Mouse (Mus musculus): ENCODE data around the gene Crybg2.

Gene Crybg2

DNA sequence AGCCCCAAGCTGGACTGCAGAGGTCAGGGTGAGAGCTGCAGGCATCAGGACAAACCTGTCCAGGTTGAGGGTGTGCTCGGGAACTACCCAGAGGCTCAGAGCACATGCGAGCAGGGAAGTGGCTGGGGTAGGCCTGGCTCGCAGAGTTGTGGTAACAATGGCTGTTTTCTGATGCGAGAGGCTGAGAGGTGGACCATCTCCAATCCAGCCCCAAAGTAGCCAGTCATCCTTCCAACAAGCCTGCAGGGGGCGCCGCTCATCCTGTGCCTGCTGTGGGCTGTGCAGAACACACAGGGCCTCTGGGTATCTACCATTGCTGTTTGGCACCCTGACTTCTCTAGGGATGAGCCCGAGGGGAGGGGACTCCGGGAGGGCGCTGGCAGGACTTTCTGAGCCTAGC is 59.0 kb downstream of the Crybg2 start:
- DNase-seq (ENCODE audit: low read depth, low spot score), result peak; percentile 94

- DNase-seq (ENCODE audit: low read depth, low spot score), result peak; percentile 32
Observed at GRCm38 (mm10) chr4:134120192-134120805, 59.7 kb downstream of the Crybg2 start.

- DNase-seq (ENCODE audit: low read depth, low spot score), result no peak
Observed at GRCm38 (mm10) chr4:134120916-134121315, 60.3 kb downstream of the Crybg2 start.

- DNase-seq (ENCODE audit: low read depth, low spot score), result no peak
Observed at GRCm38 (mm10) chr4:134121571-134121970, 61.0 kb downstream of the Crybg2 start.

DNA sequence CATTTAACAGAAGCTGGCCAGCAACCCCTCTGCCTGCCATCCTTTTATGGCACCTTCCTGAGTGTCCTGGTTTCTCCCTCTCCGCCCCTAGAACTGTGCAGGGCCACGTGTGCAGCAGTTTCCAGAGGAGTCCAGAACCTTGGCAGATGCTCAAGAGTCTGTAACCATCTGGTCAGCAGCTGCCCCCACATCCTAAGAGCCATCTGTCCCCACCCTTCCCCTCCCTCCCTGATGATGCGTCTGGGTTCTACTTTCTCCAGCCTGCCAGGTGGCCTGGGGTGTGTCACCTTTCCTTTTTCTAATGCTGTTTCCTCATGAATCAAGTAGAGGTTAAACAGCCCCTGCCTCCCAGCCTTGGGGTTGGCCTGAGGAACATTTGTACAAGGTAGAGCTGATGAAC is 61.7 kb downstream of the Crybg2 start:
- peak; percentile 35 for DNase-seq (ENCODE audit: low read depth, low spot score)

- DNase-seq (ENCODE audit: low read depth, low spot score), result no peak
Observed at GRCm38 (mm10) chr4:134123147-134123546, 62.5 kb downstream of the Crybg2 start.

- DNase-seq (ENCODE audit: low read depth, low spot score), result peak; percentile 83
Observed at GRCm38 (mm10) chr4:134123680-134124551, 63.3 kb downstream of the Crybg2 start.

DNA sequence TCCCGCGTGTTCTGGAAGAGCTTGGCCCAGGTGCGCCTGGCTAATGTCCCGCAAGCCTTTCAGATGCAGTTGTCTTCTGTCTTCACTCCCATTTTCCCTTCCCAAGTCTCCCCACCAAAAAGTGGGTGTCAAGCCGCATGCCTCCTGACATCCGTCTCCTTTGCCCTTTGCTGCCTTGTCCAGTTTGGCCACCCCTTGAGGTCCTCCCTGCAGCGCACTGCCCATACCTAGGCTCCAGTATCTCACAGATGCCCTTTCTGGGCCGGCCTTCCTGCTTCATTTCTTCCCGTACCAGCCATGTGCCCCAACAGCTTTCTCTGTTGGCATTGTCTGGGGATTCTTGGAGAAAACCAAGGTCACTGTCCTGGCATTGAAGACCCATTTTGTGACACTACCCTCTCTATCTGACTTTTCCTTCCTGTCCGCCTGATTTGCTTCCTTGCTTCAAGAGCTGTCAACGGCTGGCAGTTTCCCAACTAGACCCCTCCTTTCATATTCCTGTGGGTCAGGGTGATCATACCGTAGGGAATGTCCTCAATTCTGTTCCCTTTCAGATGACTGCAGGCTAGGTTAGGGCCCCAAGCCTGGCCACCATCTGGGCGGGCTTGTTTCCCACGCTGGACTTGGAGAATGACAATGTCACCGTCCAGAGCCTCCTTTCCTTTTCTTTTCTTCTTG is 64.9 kb downstream of the Crybg2 start:
- no peak for DNase-seq (ENCODE audit: low read depth, low spot score)

- peak; percentile 42 for DNase-seq (ENCODE audit: low read depth, low spot score)
Observed at GRCm38 (mm10) chr4:134126300-134127120, 65.9 kb downstream of the Crybg2 start.

DNA sequence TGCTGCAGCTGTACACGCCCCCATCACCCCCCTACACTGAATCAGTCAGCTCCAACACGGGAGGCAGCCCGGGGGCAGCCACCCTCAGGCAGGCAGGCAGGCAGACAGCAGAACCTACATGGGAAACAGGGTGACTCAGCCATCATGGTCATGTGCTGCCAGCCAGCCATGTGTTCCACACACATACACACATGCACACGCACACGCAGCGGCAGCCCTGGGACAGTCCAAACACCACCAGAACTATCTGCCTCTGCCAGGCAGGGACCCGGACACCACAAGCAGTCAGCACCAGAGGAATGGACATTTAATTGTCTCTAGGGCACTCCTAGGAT is 66.5 kb downstream of the Crybg2 start:
- no peak for DNase-seq (ENCODE audit: low read depth, low spot score)

DNA sequence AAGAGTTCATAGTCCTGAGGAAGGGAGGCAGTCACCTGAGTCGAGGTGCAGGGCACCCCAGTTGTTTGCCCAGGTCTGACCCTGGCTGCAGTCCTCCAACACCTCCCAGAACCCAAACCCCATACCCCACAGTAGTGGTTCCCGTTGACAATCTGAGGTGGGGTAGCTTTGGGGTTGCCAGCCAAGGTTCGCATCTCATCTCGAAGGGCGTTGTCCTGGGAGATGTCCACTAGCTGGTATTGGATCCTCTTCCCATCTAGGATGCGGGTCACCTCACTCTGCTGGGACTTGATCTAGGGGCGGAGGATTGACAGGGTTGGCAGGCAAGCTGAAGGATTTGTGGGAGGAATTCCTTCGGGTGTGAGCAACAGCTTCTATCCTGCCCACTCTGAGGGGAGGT is 67.2 kb downstream of the Crybg2 start:
- no peak for DNase-seq (ENCODE audit: low read depth, low spot score)

- DNase-seq (ENCODE audit: low read depth, low spot score), result peak; percentile 93
Observed at GRCm38 (mm10) chr4:134128221-134128982, 67.8 kb downstream of the Crybg2 start, which contains the start of gene Sh3bgrl3. TSS of gene Sh3bgrl3 (minus strand) at chr4:134128789.

DNA sequence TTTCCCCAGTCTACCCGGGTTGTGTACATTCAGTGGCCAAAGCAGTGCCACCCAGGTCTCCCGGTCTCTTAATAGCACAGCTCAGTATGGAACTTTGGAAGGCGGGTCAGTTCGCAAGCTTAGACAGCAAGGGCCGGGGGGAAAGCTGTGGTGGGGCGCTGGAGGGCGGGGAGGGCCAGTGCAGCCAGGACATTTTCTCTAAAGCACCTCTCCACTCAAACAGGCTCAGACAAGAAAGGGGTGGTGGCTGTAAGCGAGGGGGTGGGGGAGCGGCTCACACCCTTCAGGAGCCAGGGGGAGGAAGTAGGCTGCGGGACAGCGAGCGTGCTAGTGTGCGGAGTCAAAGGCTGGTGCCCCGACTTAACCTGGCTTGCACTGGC is 68.4 kb downstream of the Crybg2 start:
- DNase-seq (ENCODE audit: low read depth, low spot score), result peak; percentile 65

GRCm38 (mm10) chr4:134129482-134129881 is 68.9 kb downstream of the Crybg2 start:
- no peak for DNase-seq (ENCODE audit: low read depth, low spot score)

DNA sequence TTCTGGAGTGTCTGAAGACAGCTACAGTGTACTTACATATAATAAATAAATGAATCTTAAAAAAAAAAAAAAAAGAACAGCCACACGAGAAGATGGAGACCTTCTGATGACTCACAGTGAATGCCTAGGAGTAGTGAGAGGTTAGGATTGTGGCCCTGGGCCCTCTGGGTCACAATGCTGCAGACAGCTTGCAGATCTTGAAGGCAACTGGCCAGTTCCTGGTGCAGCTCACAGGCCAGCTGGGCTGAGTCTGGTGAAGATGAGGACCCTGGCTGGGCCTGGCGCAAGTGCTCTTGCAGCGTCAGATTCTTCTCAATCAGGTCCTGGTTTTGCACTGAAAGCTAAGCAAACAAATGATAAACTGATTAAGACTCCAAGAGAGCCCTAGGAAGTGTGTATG is 71.5 kb downstream of the Crybg2 start:
- DNase-seq (ENCODE audit: low read depth, low spot score), result no peak

GRCm38 (mm10) chr4:134132519-134133095 is 72.0 kb downstream of the Crybg2 start:
- DNase-seq (ENCODE audit: low read depth, low spot score), result no peak

DNA sequence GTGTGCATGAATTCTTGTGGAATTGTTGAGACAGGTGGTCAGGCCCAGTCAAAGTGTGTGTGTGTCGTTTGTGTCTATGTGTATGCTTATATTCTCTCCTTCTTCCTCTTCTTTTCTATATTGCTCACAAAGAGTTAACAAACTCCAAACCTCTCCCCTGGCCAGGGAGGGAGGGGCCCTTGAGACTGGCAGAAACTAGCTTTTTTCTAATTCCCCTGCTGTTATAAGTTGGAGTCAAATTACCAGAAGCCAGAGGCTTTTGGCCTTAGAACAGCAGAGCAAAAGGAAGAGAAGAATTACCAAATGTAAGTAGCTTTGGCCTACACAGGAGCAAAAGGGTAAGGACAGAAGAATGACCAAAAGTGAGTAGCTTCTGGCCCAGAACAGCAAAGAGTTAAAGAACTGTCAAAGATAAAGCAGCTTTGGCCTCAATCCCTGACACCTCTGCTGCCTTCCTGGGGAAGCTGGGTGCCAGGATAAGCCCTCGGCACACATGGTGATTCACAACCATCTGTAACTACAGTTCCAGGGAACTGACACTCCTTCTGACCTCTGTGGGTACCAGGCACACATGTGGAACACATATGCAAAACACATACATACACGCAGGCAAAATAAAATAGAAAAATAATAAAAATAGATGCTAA is 75.8 kb downstream of the Crybg2 start:
- DNase-seq (ENCODE audit: low read depth, low spot score), result no peak

DNA sequence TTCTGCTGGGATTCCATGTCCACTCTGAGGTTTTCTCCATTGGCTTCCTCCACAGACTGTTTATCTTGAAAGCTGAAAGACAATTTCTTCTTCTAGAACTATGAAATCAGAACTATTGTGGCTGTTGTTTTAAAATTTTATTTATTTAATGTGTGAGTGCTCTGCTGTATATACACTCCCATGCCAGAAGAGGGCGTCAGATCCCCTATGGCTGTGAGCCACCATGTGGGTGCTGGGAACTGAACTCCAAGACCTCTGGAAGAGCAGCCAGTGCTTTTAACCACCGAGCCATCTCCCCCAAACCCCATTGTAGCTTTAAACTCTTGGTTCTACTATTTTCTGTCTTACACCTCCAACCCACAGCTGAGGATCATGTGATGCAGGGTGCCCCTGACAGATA is 78.2 kb downstream of the Crybg2 start:
- DNase-seq (ENCODE audit: low read depth, low spot score), result peak; percentile 67

Measured in ZHBTc4 (cell line).